Mouse (Mus musculus) urinary bladder, postnatal 14 days (tissue): ENCODE results near the gene Tulp4.
"Not testable (repeated sequence)": the region's sequence is repeated elsewhere in the genome, so short reads cannot be mapped to it uniquely, and the experiment has no call there.

Experiments
- DNase-seq: peaks from one replicate; pipeline ENCODE4 v3.0.0; 2021; ENCODE audit warnings: low spot score

The Tulp4 gene

DNA sequence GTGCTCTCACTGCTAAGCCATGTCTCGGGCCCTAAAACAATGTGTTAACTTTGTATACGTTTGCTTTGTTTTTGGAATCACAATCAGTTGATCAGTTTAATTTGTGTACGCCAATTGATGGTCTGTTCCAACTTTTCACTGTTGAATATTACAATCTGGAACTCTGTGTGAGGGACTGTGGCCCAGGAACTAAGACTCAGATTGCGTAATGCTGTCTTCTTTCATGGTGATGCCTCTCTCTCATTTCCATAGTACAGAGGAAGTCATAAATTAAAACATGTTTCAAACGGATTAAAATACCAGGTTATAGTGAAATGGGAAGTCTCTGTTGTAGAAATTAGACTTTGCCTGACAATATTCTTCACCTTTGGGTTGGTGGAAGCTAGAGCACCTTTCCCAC, 83.0 kb downstream of the Tulp4 start:
- DNase-seq = no peak

DNA sequence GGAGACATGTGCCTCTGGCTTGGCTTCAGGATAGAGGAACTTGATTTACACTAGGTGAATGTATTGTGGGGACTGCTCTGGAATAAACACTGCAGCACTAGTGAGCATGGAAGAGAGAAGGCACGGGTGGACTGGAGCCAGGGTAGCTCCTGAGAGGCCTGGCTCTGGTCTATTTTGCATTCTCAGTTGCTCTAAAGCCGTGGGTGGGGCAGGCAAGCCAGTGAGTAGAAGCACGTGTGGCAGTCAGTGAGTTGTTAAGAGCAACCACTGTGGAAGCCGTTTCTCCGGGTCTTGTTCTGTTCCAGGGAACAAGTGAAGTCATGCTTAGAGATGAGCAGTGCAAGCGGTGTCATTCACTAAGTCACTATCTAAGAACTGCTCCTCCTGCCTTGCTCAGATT, 86.0 kb downstream of the Tulp4 start:
- no peak for DNase-seq

DNA sequence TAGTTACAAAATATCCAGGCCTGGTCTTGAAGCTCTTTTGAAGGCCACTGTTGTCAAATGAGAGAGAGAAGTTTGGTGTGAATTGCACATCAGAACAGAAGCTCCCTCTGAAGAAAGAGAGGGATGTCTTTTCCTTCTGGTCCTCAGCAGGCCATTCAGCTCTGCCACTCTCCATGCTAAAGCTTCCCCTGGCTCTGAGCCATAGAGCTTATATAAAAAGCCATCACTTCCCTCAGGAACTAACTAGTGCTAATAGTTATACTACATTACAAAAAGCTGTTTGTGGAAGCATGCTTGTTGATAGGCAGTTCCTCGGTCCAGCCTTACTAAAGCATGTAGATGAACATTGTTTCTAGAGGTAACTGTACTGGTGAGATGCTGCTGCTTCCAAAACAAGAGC, 89.2 kb downstream of the Tulp4 start:
- no peak for DNase-seq

DNA sequence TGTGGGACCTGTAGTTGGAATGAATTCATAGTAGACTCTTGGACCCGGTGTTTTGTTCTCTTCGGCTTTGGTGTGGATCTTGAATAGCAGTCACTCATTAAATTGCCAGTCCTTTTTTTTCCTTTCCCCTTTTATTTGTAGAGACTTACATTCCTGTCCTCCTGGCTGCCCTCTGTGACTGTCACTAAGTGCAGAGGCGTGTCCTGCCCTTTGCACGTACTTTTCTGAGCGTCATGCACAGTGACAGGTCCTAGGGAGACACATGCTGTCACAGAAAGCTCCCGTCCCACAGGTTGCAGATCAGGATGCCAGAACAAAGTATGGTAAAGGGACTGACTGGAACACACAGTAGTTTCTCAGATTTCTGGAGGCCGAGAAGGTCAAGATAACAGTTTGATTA, 91.3 kb downstream of the Tulp4 start:
- no peak for DNase-seq

DNA sequence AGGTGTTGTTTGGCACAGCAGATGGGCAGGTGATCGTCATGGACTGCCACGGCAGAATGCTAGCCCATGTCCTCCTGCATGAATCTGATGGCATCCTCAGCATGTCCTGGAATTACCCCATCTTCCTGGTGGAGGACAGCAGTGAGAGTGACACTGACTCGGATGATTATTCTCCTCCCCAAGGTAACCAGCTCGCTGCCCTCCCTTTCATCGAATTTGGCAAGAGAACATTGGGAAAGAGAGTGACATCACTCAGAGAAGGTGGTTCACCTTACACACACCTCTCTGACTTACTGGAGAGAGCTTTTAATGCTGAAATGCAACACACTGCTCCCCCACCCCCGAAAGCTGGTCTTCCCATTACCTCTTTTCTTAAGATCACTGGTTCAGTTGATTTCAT, 92.4 kb downstream of the Tulp4 start:
- DNase-seq = no peak

DNA sequence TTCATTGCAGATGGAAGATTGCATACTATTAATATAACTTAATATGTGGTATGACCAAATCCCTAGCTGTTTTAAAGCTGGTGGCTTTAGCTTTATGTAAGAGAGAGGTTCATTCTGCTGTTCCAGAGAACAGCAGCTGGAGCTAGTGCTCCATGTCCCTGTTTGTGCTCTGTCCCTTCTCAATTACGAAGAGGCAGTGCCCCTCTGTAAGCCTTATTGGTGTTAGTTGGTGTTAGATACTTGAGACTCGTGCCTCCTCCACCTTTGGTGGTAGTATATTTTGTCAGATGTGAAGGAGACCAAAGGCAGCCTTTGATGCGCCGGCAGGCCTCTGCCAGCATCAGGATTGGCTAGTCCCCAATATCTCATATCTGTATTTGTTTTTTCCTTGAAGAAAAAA, 92.9 kb downstream of the Tulp4 start:
- DNase-seq = no peak

DNA sequence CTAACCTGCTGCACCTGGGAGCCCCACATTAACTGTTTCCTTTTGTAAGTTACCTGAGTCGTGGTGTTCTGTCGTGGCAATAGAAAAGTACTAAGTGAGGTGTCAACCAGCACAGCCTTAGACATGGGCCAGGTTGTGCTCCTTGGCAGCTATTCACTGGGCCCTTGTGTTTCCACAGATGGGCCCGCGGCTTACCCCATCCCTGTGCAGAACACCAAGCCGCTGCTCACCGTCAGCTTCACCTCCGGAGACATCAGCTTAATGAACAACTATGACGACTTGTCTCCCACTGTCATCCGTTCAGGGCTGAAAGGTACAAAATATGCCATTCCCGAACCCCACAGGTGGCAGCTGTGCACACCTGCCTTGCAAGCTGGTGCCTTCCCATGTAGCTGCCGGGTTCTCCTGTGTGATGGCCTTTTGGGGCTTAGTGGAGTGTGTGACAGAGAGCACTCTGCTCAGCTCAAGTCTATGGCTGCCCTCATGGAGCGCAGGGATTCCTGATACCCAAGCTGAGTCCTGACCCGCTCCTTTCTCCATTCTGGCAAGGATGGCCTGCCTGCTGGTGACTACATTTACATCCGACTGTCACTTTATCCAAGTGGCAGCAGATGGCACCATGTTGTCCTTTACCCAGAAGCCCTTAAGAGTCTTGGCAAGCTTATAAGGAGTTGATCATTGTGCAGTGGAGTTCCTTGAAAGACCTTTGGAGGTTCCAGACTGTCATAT, 95.4 kb downstream of the Tulp4 start:
- DNase-seq = no peak

DNA sequence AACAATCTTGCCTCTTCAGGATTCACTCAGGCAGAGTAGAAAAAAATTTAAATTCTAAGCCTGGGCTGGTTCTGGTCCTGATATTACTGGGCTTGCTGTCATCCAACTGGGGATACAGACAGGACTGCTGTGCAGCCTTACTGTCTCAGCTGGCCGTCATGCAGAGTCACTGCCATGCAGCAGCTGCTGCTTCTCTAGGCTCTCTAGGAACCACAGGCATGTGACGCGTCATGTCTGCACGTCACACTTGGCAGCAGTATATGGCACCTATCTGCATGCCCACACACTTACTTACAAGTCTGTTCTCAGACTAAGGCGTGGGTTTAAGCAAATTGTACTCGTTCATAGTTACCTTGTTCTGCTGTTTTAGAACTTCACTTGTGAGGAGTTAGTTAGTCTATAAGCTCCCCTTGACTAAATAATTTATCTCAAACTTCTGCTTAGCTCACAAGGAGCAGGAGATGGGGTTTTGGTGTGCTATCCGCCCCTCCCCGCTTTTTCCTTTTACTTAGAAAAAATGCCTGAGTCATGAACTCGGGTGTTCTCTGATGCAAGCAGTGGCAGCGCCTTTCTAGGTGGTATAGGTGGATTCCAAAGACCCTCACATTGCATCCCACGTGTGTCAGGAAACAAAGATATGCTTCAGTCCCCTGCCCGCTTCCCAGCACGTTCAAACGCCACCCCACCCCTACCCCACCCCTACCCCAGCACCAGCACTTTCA, 96.3 kb downstream of the Tulp4 start:
- no peak for DNase-seq

DNA sequence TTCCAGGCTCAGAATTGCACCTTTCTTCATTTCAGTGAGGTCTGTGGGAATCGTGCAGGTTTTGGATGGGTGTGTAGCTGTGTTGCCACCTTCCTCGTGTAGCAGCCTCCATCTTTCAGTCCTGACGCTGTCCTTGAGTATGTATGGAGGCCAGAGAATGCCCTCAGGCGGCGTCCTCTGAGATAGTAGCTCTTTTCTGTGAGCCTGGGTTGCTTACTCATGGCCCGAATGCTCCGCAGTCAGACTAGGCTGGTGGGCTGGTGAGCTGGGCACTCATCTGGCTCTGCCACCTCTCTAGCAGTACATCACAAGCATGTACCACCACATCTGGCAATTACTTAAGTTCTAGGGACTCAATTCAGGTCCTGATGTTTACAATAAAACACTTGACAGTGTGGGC, 96.9 kb downstream of the Tulp4 start:
- no peak for DNase-seq

DNA sequence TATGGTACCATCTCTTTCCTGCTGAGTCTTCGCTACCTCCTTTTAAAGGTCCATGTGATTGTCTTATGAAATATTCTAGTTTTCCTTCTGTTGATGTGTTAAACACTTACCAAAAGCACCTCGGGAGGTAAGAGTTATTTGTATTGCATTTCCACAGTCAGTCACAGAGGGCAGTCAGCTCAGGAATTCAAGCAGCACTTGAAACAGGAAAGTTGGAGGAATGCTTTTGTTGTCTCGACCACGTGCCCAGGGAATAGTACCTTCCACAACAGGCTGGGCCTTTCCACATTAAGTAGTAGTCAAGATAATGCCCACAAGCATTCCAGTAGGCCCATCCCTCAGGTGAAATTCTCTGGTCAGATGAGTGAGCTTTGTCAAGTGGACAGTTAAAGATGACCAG, 97.6 kb downstream of the Tulp4 start:
- DNase-seq = no peak

DNA sequence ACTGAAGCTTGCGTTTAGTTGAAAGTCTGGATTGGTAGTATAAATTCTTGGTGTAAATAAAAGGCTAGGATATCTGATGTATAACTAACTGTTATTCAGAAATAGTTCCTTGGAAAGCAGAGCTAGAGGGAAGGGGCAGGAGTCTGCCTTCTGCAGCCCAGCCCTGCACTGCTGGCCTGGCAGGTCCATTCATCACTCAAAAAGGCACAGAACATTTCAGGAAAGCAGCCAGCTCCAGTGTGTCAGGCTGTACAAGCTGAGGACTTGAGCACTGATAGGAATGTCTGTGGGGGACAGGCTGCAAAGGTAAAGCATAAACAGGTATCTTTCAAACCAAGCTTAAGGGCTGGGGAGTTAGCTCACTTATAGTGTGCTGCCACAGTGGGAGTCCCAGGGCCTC, 105.5 kb downstream of the Tulp4 start:
- DNase-seq = no peak

DNA sequence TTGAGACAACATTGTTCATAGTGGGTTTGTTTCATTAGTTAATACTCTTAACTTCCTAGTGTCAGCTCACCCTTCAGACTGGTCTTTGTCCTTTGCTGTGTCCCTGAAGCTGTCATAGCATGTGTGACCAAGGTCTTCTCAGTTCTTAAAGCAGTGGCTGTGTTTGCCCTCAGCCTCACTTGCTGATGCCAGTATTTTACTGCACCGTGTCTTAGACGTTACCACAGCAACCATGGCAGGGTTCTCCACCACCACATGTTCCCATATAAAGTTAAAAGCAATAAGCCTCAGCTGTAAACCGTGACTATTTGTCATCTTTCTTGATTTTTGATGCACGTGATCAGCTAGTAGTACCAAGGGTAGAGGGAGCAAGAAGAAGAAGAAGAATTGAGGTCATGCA, 109.4 kb downstream of the Tulp4 start:
- DNase-seq = no peak

DNA sequence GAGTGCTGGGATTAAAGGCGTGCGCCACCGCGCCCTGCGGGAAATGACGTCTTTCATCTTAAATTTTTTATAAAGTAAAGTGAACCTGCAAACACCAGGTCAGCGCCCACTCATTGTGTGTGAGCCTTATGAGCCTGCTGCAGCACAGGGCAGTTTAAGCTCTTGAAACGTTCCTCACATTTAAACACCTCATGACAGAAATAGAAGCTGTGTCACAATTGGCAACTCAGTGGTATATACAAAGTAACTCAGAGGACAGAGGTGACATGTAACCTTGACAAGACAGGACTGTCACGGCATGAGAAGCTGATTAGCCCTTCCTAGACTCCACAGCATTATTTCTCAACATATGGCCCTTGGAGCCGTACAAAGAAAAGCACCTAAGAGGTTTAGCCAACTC, 110.3 kb downstream of the Tulp4 start:
- DNase-seq = no peak

DNA sequence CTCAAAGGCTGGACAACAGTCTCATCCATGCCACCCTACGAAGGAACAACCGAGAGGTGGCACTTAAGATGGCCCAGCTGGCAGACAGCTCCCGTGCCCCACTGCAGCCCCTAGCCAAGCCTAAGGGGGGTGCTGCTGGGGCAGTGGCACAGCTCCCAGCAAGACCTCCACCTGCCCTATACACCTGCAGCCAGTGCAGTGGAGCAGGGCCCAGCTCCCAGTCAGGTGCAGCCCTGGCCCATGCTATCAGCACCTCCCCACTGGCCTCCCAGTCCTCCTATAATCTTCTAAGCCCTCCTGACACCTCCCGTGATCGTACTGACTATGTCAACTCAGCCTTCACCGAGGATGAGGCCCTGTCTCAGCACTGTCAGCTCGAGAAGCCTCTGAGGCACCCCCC, 126.4 kb downstream of the Tulp4 start:
- not testable (repeated sequence) for DNase-seq

DNA sequence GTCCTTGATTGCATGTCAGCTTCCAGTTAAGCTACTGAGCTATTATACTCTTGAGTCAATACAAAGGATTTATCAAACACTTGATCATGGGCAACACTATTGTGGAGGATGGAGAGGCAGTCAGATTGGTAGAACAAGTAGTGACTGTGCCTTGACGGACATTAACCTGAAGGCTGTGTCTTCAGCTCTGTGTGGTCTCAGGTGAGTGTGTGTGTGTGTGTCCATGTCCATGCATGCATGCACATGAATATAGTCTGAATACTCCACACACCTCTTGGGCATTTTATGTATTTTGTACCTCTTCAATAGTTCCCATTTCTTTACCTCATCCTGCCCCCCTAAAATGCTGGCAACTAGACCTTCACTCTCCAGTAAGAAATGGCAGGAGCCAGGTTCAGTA, 145.1 kb downstream of the Tulp4 start:
- not testable (repeated sequence) for DNase-seq

DNA sequence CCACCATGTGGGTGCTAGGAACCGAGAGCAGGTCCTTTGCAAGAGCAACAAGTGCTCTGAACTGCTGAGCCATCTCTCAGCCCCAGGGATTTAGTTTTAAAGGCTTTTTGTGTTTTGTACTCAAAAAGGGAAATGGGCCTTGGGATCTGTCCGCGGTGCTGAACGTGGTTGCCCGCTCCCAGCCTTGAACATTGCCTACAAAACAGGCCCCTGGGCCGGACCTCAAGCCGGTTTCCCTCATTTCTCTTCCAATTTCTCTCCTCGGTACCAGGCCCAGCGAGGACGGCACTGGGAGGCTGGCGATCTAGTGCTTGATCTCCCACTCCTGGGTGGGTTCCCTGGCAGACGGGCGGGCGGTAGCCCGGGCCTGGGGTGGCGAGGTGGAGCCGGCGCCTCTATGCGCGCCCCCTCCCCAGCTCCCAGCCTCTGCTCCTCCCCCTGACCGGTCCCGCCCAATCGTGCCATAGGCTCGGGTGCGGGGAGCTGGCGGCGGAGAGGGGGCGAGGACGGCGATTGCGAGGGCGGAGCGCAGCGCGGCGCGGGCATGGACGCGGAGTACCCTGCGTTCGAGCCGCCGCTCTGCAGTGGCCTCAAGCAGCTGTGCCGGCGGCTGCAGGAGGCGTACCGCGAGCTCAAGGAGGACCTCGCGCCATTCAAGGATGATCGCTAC, 150.3 kb downstream of the Tulp4 start, which contains the start of gene Tmem181a:
Tmem181a (plus strand) TSS at position 461 of the 670 bp plus-strand sequence.
- DNase-seq = not testable (repeated sequence)

DNA sequence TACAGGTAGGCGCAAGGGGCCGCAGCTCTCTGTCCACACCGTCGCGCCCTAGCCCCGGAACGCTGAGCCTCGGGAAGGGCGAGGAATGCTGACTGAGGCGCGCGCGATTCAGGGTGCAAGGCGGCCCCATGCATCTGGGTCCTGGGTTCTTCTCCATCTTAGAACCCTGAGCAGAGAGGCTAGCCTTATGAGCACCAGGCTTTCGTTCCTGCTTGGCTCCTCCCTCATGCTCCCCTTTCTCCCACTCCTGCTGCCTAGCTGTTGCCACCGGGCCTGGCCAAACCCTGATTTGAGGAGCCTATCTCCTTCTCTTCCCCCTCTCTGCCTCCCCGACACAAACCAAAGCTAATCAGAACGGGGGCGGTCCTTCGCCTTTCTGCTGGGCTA, 150.8 kb downstream of the Tulp4 start:
- not testable (repeated sequence) for DNase-seq

DNA sequence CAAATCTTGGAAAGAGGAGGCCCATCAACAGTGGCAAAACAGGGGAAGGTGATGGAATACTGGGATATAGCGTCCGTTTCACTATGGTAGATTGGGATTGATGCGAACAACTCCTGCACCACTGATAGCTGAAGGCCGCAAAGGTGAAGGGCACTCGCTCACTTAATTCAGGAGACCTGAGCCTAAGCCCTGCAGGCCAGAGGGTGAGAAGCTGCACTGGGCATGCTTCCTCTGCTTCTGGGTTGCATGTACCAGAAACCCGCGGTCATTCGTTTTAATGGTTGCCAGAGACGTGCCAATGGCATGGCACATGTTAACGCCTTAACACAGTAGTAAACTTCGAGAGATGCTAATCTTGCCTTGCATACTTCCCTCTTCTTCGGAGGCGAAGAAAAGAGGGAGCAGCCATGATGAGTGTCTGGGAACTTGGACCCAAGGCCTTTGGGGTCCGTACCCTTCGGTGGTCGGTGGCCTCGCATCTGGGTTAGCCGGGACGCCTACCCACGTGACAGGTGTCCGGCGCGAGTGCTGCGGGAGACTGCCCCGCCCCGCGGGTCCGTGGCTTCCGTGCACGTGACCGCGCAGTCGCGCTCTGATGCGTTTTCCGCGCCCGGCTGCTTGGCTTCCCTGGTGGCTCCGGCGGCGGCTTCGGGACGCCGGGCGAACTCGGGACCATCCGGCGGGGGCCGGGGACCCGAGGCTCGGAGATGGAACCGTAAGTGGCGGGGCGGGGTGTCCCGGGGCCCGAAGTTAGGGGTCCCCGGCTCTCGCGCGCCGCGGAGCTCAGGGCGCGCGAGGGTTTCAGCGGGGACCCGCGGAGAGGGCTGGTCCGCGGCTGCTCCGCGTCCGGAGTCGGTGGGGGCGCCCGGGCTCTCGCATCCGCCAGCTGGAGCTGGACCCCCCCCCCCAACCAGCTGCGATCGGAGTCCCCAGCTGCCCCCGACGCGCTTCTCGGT, 163.9 kb downstream of the Tulp4 start:
- peak; percentile 6 for DNase-seq

DNA sequence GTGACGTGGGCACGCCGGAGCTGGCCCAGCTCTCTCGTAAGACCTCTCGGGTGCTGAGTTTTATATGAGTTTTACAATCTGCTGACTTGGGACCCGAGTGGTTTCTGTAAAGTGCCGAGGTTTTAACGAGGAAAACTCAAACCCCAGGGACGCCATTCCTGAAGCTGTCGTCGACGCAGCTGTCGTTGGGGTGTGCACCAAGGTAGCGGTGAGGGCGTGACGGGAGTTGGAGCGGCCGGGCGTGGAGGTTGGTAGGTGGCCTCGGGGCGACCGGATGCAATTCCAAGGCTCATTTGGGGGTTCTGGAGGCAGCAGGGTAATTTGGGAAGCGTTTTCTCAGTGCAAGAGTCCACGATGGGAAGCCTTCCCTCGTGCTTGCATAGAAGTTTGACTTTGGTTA, 164.6 kb downstream of the Tulp4 start:
- peak; percentile 5 for DNase-seq

DNA sequence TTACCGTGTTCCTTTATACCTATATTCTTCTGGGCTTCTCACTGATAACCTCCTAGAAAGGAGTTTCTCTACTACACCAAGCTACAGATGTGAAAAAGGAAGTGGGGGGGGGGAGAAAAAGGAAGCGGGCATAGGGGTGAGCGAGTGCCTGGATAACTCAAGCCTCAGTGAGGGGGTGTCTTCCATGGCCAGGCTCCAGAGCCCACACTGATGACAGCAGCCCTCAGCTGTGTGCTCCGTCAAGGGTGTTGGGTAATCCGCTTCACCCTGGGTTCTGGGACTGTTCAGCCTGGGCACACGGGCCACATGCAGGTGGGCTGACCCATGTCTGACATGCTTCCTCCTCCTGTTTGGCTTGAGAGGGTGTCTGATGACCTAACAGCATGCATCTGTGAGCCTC, 165.7 kb downstream of the Tulp4 start:
- not testable (repeated sequence) for DNase-seq

DNA sequence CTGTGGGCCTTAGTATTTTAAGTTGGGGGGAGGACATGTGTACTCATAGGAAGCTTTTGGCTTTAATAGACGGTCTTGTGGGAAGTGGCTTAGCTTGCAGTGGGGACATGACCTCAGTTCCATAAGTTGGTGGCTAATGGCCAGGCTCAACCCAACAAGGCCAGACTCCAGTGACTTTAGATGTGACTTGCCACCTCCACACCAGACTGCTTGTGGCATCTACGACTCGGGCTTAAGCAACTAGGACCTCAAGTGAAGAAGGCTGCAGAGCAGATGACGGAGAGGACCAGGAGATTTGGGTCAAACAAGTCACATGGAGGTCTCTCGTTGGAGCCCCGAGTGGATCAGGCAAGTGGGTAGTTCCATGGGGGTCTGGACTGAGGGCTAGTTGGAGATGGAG, 168.5 kb downstream of the Tulp4 start:
- not testable (repeated sequence) for DNase-seq

DNA sequence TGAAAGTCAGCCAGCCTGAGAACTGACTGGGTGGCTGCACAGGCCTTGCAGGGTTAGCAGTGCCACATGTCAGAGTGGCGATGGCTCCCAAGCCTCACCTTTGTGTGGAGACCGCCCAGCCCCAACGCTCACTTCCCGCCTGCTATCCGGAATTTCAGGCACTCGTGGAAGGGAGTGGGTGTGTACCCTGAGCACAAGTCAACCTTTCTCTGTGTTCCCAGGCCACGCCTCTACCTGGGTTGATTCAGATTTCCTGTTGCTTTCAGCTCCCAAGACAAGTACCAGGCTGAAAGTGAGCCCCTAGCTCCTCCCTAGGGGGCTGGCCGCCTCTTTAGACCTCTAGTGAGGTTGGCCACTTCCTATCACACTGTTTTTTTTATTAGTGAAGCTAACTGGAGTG, 173.0 kb downstream of the Tulp4 start:
- peak; percentile 65 for DNase-seq
